Mouse (Mus musculus): ENCODE data around the gene Rgr. TPM values are rescaled to one million over a fixed set of nuclear protein-coding genes. Genes with fewer than 3 reads are reported as not detected.

Gene Rgr
- polyA plus RNA-seq (2016; fragmentation: Nextera tagmentation; extraction: Ambion mirVana), result not detected in 2 replicates

DNA sequence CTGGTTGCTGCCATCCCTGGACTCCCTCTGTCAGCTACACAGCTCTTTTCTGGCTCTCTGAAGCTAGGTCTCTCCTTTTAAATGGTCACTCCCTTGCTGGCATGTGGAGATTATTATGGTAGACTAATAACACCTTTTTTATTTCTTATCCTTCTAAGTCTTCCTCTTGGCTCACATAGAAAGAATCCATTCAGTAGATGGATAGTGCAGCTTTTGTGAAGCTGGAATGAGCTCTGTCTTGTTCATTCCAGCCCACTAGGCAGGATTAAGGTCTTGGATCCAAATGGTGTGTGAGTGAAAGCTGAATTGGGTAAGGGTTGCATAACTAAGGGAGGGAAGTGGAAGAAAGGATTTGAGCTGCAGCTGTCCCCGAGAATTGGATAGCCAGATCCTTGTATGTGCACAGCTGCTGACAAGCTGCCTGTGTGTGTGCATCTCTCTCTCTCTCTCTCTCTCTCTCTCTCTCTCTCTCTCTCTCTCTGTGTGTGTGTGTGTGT lies at the start of gene Rgr:
TSS of gene Rgr (minus strand) at position 51 of the 497 bp plus-strand sequence.
- Histone ChIP-seq H3K27ac (no peak within 1 kb of the TSS), H3K36me3 (no peaks in the 10 kb centered on the region), H3K9me3 (no peaks in the 10 kb centered on the region), H3K27me3 (ENCODE audit: insufficient read depth, poor library complexity, severe bottlenecking) (no peaks in the 10 kb centered on the region), H3K4me3 (no peak within 1 kb of the TSS), H3K4me1 (no peaks in the 10 kb centered on the region)
- 71% methylated on average over 1 of the region's 1 CpGs for WGBS
- DNase-seq (ENCODE audit: low spot score), result no peak

DNA sequence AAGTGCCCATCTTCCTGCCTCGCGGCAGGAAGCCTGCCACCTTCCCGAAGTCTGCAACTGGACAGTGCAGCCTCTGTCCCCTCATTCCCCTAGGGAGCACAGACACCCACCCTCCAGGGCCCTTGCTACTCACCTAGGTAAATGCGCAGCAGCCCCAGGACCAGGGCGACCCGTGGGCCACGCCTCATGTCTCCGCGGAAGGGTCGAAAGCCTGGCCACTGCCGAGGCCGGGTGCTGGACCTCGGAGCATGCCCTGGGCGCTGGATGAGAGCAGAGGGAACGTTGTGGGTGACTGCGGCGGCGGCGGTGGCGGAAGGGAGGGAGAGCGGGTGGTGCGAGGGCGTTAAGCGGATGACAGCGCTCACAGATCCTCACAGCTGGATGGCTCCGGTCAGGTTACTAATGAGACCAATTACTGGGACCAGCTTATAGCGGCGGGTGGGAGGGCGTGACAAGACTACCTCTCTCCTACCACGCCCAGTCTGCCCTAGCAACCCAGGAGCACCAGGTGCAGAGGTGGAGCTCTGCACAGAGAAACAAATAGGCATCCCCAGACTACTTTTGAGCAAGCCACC lies 49.3 kb upstream of the Rgr start, which contains the start of gene Cdhr1:
TSS of gene Cdhr1 (minus strand) at position 392 of the 575 bp plus-strand sequence.
- peak within 1 kb of the TSS; percentile 54 for H3K4me3 ChIP-seq

DNA sequence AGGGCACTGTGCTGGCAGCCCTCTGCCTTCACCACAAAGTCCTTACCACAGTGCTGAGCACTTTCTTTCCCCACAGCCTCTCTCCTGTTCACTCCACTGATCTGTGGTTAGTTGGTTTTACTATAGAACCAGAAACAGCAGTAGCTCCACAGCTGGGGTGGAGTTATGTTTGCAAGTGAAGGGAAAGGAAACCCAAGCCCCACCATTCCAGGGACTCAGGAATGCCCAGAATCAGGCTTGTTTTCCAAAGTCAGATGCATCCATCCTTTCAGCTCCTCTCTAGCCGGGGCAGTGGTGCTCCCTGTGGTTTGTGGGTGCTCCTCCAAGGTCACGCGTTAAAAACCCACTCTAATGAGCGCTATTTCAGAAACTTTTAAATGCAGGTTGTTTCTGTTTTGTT lies 46.8 kb upstream of the Rgr start:
- H3K4me1 ChIP-seq, result peaks cover 7% of the 10 kb centered on the region; the same call in 1 of the 2 replicates
- WGBS, result 77% methylated on average over 4 of the region's 4 CpGs
- H3K9me3 ChIP-seq, result no peaks in the 10 kb centered on the region
- no peak overlapping the region for H3K27ac ChIP-seq
- no peaks in the 10 kb centered on the region for H3K36me3 ChIP-seq
- H3K4me3 ChIP-seq, result no peak overlapping the region
- no peak for DNase-seq (ENCODE audit: low spot score)
- peaks cover 64% of the 10 kb centered on the region for H3K27me3 ChIP-seq (ENCODE audit: insufficient read depth, poor library complexity, severe bottlenecking)

More for the DNA sequence above, 49.3 kb upstream of the Rgr start, which contains the start of gene Cdhr1:
- no peak for DNase-seq (ENCODE audit: low spot score)
- Histone ChIP-seq H3K27me3 (ENCODE audit: insufficient read depth, poor library complexity, severe bottlenecking) (peaks cover 75% of the 10 kb centered on the region), H3K36me3 (no peaks in the 10 kb centered on the region), H3K9me3 (no peaks in the 10 kb centered on the region), H3K27ac (no peak within 1 kb of the TSS), H3K4me1 (peaks cover 7% of the 10 kb centered on the region; the same call in 1 of the 2 replicates)
- WGBS, result under 1% methylated on average over 30 of the region's 30 CpGs

DNA sequence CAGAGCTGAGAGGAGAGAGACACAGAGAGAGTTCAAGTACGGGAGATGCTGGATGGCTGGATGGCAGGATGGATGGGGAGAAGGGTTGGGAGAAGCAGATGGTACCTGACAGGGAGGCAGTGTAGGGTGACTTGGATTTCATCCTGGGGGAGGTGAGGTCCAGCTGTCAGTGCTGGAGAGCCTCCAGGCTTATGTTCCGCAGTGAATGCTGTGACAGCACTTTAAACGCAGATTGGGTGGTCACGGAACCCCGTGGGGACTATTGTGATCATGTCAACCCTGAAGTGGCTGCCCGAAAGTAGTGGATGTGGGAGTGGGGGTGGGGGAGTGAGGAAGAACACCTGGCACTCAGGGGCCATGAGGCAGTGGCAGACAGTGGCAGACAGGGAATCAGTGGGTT lies 45.7 kb upstream of the Rgr start:
- Histone ChIP-seq H3K4me3 (no peak overlapping the region), H3K4me1 (peaks cover 7% of the 10 kb centered on the region; the same call in 1 of the 2 replicates), H3K27ac (no peak overlapping the region), H3K9me3 (no peaks in the 10 kb centered on the region), H3K36me3 (no peaks in the 10 kb centered on the region), H3K27me3 (ENCODE audit: insufficient read depth, poor library complexity, severe bottlenecking) (peaks cover 53% of the 10 kb centered on the region)
- DNase-seq (ENCODE audit: low spot score), result no peak
- 79% methylated on average over 6 of the region's 6 CpGs for WGBS

DNA sequence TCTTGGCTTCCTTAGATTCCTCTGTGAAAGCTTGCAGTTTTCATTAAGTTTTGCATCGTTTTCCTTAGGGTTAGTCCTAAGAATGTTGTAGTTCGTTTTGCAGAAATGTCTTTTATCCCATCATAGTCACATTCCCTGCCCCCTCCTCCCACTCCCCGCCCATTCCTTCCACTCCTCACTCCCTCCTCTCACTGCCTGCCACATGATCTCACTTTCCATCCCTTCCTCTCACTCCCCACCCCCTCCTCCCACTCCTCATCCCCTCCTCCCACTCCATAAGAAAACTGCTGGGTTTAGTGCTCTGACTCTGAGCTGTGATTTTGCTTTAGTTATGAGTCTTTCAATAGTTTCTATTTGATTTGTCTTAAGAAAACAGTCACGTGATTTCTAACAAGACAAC lies 35.0 kb upstream of the Rgr start:
- H3K27ac ChIP-seq, result no peak overlapping the region
- H3K36me3 ChIP-seq, result no peaks in the 10 kb centered on the region
- no peak for DNase-seq (ENCODE audit: low spot score)
- whole genome bisulfite sequencing, result 28% methylated on average over 4 of the region's 4 CpGs
- H3K27me3 ChIP-seq (ENCODE audit: insufficient read depth, poor library complexity, severe bottlenecking), result no peaks in the 10 kb centered on the region
- H3K4me3 ChIP-seq, result no peak overlapping the region
- no peaks in the 10 kb centered on the region for H3K9me3 ChIP-seq
- no peaks in the 10 kb centered on the region for H3K4me1 ChIP-seq

DNA sequence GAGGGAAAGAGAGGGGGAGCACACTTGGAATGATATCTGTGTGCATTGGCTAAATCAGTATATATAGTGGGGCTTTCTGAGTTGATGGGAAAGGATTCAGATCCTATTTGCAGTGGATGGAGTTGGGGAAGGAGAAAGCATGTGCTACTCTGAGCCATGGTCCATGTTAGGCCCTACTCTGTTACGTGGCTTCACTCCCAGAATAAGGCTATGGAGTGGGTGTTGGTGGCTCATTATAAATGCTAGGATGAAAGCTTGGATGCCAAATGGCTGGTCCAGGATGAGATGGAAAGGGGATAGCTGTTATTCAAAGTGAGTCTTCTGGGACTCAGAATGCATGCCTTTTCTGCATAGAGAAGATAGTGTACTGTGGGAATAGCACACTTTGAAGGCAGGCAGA lies 32.0 kb upstream of the Rgr start:
- no peak for DNase-seq (ENCODE audit: low spot score)
- no peaks in the 10 kb centered on the region for H3K4me1 ChIP-seq
- 74% methylated on average over 1 of the region's 1 CpGs for WGBS

DNA sequence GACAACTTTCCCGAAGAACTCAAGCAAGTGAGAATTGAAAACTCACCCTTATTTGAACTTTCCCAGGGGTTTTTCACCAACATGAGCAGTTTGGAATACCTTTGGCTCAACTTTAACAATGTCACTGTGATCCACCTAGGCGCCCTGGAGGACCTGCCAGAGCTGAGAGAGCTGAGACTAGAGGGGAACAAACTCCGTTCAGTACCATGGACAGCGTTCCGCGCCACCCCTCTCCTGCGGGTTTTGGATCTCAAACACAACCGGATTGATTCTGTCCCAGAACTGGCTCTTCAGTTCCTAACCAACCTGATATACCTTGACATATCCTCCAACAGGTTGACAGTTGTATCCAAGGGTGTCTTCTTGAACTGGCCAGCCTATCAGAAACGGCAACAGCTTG lies 19.8 kb upstream of the Rgr start:
- DNase-seq (ENCODE audit: low spot score), result no peak
- Histone ChIP-seq H3K4me1 (no peaks in the 10 kb centered on the region), H3K4me3 (no peak overlapping the region), H3K36me3 (no peaks in the 10 kb centered on the region), H3K27me3 (ENCODE audit: insufficient read depth, poor library complexity, severe bottlenecking) (no peaks in the 10 kb centered on the region), H3K9me3 (no peaks in the 10 kb centered on the region), H3K27ac (no peak overlapping the region)
- 17% methylated on average over 9 of the region's 9 CpGs for WGBS

More for the DNA sequence above, 32.0 kb upstream of the Rgr start:
- Histone ChIP-seq H3K9me3 (no peaks in the 10 kb centered on the region), H3K4me3 (no peak overlapping the region), H3K27me3 (ENCODE audit: insufficient read depth, poor library complexity, severe bottlenecking) (no peaks in the 10 kb centered on the region), H3K36me3 (no peaks in the 10 kb centered on the region), H3K27ac (no peak overlapping the region)

DNA sequence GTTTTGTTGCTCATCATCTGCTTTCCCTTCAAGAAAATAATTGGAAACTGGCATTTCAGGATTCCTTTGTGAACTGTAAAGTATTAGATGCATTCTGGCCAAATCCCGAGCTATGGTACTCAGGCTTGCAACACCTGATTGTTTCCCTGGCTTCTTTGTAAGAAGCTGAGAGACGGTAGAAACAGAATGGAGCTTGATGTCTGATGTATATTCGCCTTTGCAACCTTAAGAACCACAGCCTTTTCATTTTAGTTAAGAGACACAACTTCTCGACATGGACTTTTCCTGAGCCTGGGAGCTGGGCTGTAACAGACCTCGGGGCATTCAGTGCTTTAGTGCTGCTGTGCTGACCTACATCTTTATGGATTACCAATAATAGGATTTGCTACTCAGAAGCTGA lies 18.9 kb upstream of the Rgr start, which contains the start of gene Lrit2:
TSS of gene Lrit2 (plus strand) at position 301 of the 400 bp plus-strand sequence.
- Histone ChIP-seq H3K27me3 (ENCODE audit: insufficient read depth, poor library complexity, severe bottlenecking) (no peaks in the 10 kb centered on the region), H3K27ac (no peak within 1 kb of the TSS), H3K36me3 (no peaks in the 10 kb centered on the region), H3K4me3 (no peak within 1 kb of the TSS), H3K9me3 (no peaks in the 10 kb centered on the region), H3K4me1 (no peaks in the 10 kb centered on the region)
- no peak for DNase-seq (ENCODE audit: low spot score)
- 70% methylated on average over 5 of the region's 5 CpGs for WGBS

DNA sequence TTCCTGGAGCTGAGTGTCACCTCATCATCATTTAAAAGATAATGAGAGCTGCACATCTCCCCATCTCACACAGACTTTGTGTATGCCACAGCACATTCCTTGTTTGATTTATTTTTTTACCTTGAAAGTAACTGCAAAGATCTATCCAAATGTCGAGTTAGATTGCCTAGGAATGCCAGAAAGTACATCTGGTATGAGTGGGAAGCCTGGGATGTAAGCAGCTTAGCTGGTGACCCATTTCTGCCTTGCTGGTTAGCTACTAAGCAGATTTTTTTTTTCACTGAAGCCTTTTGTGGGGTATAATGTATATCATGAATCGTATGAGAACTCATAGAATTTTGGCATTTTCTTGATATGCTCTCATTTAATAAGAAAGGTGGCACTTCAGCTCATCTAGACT lies 17.9 kb upstream of the Rgr start:
- H3K27me3 ChIP-seq (ENCODE audit: insufficient read depth, poor library complexity, severe bottlenecking), result no peaks in the 10 kb centered on the region
- no peaks in the 10 kb centered on the region for H3K36me3 ChIP-seq
- no peak overlapping the region for H3K27ac ChIP-seq
- WGBS, result 51% methylated on average over 2 of the region's 2 CpGs
- H3K9me3 ChIP-seq, result no peaks in the 10 kb centered on the region
- no peak for DNase-seq (ENCODE audit: low spot score)
- H3K4me3 ChIP-seq, result no peak overlapping the region
- H3K4me1 ChIP-seq, result no peaks in the 10 kb centered on the region

DNA sequence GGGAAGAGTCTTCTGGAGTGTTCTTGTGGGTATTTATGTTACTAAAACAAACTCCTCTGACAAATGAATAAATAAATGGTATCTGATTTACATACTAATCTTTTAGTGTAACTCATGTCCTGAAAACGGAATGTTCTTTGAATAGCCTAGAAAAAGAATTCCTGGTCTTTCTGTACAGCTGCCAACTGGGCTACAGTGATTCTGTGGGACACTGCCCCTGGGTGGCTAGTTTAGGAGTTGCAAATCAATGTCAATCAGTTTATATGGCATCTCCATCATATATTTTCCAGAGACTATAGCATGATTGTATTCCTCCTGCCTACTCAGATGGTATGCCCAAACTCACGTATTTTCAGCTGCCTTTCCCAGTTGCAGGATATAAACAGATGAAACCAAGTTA lies 16.1 kb upstream of the Rgr start:
- H3K36me3 ChIP-seq, result no peaks in the 10 kb centered on the region
- 64% methylated on average over 2 of the region's 2 CpGs for WGBS
- DNase-seq (ENCODE audit: low spot score), result no peak
- no peaks in the 10 kb centered on the region for H3K27me3 ChIP-seq (ENCODE audit: insufficient read depth, poor library complexity, severe bottlenecking)
- no peaks in the 10 kb centered on the region for H3K4me1 ChIP-seq
- H3K4me3 ChIP-seq, result no peak overlapping the region
- H3K9me3 ChIP-seq, result no peaks in the 10 kb centered on the region
- no peak overlapping the region for H3K27ac ChIP-seq

DNA sequence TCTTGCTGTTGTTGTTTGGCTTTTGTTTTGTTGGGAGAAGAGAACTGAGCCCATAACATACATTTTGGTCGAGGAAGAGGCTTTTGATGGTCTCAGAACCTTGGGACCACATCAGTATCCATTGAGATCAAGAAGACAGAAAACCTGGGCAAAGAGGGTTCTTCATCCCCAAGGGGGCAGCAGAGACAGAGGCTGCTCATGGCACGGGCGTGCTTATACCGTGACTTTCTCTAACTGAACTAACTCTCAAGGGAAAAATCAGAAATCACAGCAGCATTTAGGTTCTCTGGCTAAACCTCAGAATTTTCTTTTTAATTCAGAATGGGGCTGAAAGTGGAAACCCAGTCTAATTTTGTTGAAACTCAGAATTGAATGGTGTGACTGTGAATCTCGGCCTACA lies 14.3 kb downstream of the Rgr start:
- Histone ChIP-seq H3K9me3 (no peaks in the 10 kb centered on the region), H3K27ac (no peak overlapping the region), H3K36me3 (no peaks in the 10 kb centered on the region), H3K27me3 (ENCODE audit: insufficient read depth, poor library complexity, severe bottlenecking) (no peaks in the 10 kb centered on the region), H3K4me3 (no peak overlapping the region), H3K4me1 (no peaks in the 10 kb centered on the region)
- 47% methylated on average over 5 of the region's 5 CpGs for WGBS
- DNase-seq (ENCODE audit: low spot score), result no peak

DNA sequence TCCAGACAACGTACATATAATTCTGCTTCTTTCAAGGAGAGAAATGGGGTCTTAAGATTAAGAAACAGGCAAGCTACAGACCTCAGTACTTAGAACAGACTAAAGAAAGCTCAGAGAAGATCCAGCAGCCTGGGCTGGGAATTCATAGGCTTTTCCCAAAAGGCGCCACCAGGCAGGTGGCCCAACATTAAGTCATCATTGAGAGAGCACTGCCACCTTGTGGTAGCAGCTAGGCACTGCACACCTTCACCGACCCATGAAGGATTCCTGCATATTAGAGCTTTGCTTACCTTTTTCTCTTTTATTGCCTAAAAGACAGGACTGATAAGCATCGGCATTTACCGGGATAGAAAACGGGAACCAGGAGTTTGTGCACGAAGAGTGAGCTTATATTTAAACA lies 15.5 kb downstream of the Rgr start:
- WGBS, result 20% methylated on average over 7 of the region's 7 CpGs
- Histone ChIP-seq H3K4me3 (no peak overlapping the region), H3K4me1 (no peaks in the 10 kb centered on the region), H3K36me3 (no peaks in the 10 kb centered on the region), H3K27ac (no peak overlapping the region), H3K9me3 (no peaks in the 10 kb centered on the region), H3K27me3 (ENCODE audit: insufficient read depth, poor library complexity, severe bottlenecking) (no peaks in the 10 kb centered on the region)
- no peak for DNase-seq (ENCODE audit: low spot score)

DNA sequence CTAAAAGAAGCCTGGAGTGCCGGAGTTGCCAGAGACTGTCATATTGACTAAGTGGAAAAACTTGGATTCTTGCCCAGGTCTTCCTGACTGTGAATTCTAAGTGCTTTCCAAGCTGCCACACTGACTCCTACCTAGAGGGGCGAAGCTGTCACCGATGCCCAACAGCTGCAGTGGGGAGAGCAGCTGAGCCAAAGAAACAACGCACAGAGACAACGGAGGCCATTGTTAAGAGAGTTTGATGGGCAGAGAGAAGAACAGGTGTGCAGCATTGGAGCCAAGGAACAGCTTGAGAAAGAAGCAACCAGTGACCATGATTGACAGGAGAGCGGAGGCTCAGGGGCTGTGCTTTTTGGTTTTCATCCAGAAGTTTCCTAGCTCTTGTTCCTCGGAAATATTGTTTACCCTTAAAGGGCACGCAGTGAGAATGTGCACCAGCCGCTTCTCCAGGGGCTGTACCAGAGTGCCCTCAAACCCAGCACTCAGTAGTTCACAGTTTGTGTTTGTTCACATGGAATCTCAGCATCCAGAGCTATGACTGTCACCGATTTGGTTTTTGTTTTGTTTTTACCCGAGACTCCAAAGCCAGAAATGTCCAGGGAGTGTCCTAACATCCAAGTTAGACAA lies 16.2 kb downstream of the Rgr start:
- 79% methylated on average over 11 of the region's 11 CpGs for WGBS
- Histone ChIP-seq H3K27me3 (ENCODE audit: insufficient read depth, poor library complexity, severe bottlenecking) (no peaks in the 10 kb centered on the region), H3K4me3 (no peak overlapping the region), H3K36me3 (no peaks in the 10 kb centered on the region), H3K27ac (no peak overlapping the region), H3K4me1 (no peaks in the 10 kb centered on the region), H3K9me3 (no peaks in the 10 kb centered on the region)
- no peak for DNase-seq (ENCODE audit: low spot score)
